Mouse (Mus musculus): ENCODE data around the gene Btg4. TPM values are rescaled to one million over a fixed set of nuclear protein-coding genes. Genes with fewer than 3 reads are reported as not detected.
A peak's percentile ranks its signal among the peaks of the same experiment; 100 is the strongest.

Btg4 gene
- polyA plus RNA-seq, 1 experiment, result not detected

DNA sequence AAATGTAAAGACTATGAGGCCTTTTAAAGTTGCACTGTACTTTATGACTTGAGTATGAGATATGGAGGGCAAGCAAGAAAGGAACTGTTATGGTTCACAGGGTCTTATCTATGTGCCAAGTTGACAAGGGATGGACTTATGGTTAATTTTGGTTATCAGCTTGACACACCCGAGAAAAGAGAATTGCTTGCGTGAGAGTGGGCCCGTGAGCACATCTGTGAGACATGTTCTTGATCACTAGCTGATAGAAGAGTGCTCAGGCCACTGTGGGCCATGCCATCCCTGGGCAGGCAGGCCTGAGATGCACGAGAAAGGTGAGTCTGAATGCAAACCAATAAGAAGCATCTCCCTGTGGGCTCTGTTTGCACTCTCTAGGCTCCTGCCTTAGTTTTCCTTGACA lies 76.7 kb downstream of the Btg4 start:
- peak; percentile 71 for TF ChIP-seq GATA1 (IDR thresholded peaks at IDR 0.05; ENCODE audit: low read length)

DNA sequence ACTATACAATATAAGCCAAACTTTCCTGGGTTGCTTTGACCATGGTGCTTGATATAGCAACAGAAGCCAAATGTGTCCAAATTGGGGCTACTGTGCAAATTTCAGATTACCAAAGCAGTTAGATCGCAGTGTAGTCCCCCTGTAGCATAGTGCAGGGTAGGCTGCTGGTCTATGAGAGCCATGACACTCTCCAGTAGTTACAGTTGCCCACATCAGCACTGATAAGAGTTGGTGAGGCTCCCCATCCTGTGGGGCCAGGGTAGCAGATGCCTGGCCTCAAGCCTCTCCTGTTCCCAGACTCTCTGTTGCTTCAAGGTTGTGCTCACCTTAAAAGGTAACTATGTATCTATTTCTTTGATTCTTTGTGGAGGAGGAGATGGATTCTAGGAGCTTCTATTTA lies 77.1 kb downstream of the Btg4 start:
- TF ChIP-seq GATA1 (IDR thresholded peaks at IDR 0.05; ENCODE audit: low read length), result no peak

- no peak for TF ChIP-seq GATA1 (IDR thresholded peaks at IDR 0.05; ENCODE audit: low read length)
These were observed 77.6 kb downstream of the Btg4 start for GRCm38 (mm10) chr9:51138301-51138700.

DNA sequence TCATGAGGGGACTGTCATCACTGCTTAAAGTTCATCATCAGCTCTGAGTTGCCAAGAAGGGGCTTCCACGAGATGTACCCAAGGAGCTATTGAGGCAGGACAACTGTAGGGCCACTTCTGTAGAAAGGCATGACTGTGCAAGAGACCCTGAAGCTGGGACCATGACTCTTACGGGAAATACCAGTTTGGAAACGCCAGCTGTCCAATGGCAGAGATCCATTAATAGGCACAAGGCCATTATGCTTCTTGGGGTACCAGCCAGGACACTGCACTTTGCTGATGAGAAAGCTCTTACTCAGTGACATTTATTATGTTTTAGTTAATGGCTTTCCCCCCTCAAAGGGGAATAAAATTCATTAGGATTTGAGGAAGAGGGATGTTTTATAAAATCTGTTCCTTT lies 80.0 kb downstream of the Btg4 start:
- no peak for TF ChIP-seq GATA1 (IDR thresholded peaks at IDR 0.05; ENCODE audit: low read length)

DNA sequence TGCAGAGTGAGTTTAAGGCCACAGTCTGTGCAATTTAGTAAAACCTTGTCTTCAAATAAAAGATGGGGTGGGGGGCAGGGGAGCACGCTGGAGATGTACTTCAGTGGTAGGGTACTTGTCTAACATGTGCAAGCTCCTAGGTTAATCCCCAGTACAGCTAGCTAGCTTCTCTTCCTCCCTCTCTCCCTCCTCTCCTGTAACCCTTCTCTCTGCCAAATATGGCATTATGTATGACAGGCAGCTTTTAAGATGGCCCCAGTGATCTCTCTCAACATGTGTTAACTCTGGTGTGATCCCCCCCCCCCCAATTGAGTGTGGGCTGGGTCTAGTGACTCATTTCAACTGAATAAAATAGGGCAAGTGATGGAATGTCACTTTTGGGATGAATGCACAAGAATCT lies 82.7 kb downstream of the Btg4 start:
- TF ChIP-seq GATA1 (IDR thresholded peaks at IDR 0.05; ENCODE audit: low read length), result no peak

DNA sequence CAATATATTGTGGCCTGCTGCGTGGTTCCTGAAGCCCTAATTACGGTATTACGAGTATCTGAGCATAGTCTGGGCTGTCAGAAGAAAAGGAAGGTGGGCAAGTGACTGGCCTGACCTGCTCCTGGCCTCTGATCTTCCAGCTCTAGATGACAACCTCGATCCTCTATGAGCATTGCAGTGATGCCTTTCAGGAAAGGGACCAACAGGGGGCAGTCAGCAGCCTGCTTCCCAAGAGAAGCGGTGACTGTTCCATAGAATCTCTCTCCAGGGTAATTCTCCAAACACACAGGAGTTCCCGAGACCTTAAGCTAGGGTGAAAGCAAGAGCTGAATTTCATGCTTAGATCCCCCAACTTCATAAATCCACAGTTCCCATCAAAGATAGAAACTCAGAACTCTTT lies 83.5 kb downstream of the Btg4 start:
- no peak for TF ChIP-seq GATA1 (IDR thresholded peaks at IDR 0.05; ENCODE audit: low read length)

GRCm38 (mm10) chr9:51146496-51146895 lies 85.8 kb downstream of the Btg4 start:
- TF ChIP-seq GATA1 (IDR thresholded peaks at IDR 0.05; ENCODE audit: low read length), result no peak

DNA sequence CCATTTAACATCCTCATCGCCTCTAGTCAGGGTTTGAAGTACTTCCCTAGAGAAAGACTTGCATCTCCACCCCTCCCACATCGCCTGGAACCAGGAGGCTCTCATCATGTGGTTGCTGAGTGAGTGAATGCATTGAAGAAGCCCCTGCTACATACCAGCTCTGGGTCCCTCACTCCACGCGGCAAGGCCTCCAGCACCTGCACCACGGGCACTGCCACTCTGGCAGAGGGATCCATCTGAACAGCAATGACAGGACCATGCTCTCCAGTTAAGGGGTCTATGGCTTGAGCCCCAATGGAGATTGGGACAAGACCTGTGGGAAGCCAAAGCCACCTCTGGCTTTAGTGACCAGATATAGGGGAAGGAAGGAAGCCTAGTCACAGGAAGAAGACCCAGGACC lies 86.6 kb downstream of the Btg4 start:
- no peak for TF ChIP-seq GATA1 (IDR thresholded peaks at IDR 0.05; ENCODE audit: low read length)

DNA sequence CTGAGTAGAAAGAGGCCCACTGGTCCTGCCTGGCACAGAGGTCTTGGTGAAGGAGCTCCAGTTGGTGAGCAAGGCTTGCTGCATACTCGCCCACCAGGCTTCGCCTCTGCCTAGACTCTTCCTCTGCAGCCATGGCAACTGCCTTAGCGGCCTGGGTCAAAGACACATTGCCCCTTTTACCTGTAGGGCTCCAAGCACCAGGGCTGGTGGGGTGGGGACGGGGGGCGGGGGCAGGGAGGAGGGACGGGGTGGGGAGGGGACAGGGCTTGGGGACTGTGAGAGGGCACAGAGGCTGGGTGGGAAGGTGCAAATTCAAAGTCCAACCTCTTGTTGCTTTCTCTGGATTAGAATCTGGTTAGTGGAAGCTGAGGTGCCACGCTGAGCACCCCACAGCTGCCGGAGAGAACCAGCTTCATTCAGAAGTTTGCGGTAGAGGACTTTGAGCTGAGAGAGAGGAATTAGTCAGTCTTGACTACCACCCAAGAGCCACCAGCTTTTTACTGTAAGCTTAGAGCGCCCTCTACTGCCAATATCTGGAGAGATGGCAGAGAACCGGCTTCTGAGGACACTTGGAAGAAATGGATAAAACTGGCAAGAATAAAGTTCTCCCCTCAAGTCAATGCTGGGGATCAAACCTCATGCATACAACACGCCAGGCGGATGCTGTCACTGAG lies 91.5 kb downstream of the Btg4 start:
- no peak for TF ChIP-seq GATA1 (IDR thresholded peaks at IDR 0.05; ENCODE audit: low read length)

DNA sequence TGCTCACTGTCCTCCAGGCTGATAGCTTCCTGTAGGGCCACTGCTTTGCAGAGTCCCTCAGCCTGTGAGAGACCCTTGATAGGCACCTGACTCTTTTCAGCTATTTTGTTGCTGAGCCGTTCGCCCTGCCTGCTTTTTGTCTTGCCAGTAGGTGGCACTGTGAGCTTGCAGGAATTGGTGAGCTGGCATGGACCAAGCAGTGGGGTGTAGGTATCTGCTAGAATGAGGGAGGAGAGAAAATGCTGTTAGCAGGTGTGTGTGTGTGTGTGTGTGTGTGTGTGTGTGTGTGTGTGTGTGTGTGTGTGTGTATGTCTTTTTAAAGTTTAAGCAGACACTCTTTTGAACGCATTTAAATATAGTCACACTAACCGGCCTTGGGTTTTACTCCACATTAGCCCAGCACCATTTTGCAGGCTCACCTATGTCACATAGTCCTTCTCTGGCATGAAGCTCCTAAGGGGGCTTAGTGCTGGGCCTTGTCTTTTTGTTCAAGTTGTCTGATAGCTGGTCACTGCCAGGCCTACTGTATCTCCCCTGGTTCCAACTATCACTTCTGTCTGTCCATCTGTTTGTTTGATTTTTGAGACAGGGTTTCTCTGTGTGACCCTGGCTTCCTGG lies 101.2 kb downstream of the Btg4 start:
- no peak for TF ChIP-seq GATA1 (IDR thresholded peaks at IDR 0.05; ENCODE audit: low read length)

GRCm38 (mm10) chr9:51163989-51164388 lies 103.3 kb downstream of the Btg4 start:
- no peak for TF ChIP-seq GATA1 (IDR thresholded peaks at IDR 0.05; ENCODE audit: low read length)

GRCm38 (mm10) chr9:51165312-51166180 lies 104.8 kb downstream of the Btg4 start, which contains the start of gene Gm32742:
Gene Gm32742, minus strand, starts transcription at chr9:51165517.
- TF ChIP-seq GATA1 (IDR thresholded peaks at IDR 0.05; ENCODE audit: low read length), result no peak

DNA sequence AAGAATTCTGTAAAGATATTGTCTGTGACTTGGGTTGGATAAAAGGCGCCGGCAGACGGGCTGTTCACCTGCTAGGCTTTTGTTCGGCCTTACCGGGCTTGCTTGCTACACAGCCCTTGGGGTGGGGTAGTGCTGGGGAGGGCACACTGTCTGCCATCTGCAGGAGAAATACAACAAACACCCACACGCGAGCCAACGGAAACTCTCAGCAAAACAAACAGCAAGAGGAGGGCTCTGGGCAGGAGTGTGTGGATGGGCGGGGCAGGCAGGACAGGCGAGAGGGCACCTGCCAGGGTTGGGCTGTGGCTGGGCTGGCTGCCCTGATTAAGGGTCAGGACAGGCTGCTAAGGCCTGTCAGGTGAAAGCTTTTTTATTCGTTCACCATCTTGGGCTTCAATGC lies 107.3 kb downstream of the Btg4 start:
- no peak for TF ChIP-seq GATA1 (IDR thresholded peaks at IDR 0.05; ENCODE audit: low read length)

GRCm38 (mm10) chr9:51168698-51169097 lies 108.0 kb downstream of the Btg4 start:
- no peak for TF ChIP-seq GATA1 (IDR thresholded peaks at IDR 0.05; ENCODE audit: low read length)

- no peak for TF ChIP-seq GATA1 (IDR thresholded peaks at IDR 0.05; ENCODE audit: low read length)
These were observed 108.4 kb downstream of the Btg4 start for GRCm38 (mm10) chr9:51169133-51169532.

Other genes with a start within 250 kb of the Btg4 start
- 15.9 and 23.9 TPM in 2 replicates for gene Ppp2r1b, start 215.6 kb upstream of the Btg4 start, polyA plus RNA-seq (2012)
- gene Sik2, start 51.8 kb upstream of the Btg4 start, polyA plus RNA-seq (2012), result 20.1 and 27.1 TPM in 2 replicates
- gene Layn, start 16.2 kb downstream of the Btg4 start, polyA plus RNA-seq (2012), result 8.1 and 8.2 TPM in 2 replicates
- 0.13 and 0.18 TPM in 2 replicates for gene 4833427G06Rik, start 41.2 kb downstream of the Btg4 start, polyA plus RNA-seq (2012)
- gene Gm32742, start 104.6 kb downstream of the Btg4 start, polyA plus RNA-seq (2012), result 0.01 and 0.02 TPM in 2 replicates
- gene Pou2af1, start 152.8 kb downstream of the Btg4 start, polyA plus RNA-seq (2012), result not detected in 2 replicates
- gene Colca2, start 217.7 kb downstream of the Btg4 start, polyA plus RNA-seq (2012), result not detected in 2 replicates